24 mouse cellular contexts compared by ENCODE assay signal in the genomic region with DNA sequence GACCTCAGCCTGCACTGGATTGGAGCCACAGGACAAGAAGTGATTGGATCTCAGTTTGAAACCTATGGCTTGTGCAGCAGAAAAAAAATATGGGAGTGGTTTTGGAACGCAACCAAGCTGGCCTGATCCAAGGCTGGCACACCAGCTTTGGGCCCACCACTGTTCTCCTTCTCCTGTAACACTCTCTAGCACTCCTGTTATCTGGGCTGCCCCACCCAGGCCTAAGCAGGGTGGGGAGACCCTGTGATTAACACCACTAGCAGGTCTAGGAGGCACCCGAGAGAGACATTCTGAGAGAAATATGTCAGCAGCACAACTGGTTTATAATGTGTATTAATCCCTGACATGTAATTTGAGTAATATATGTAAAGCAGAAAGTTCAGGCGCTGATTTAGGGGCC. TPM values are rescaled to one million over a fixed set of nuclear protein-coding genes. Genes with fewer than 3 reads are reported as not detected.
DNase-seq lines count a peak whose midpoint lies in the region; ATAC-seq lines count a peak whose summit lies in the region.
"Had no signal": no experiment of that assay in that cellular context is flagged by ENCODE, and none has a peak within 500 bp of the region (broad histone marks: within the 10 kb centered on the region; RNA-seq: fewer than 3 reads in every experiment).

No protein-coding gene starts in this region.

- no peaks in the 10 kb centered on the region for H3K9me3 ChIP-seq in heart, embryonic 10.5 days
- H3K9me3 ChIP-seq in limb, embryonic 15.5 days = no peaks in the 10 kb centered on the region
- H3K9me3 ChIP-seq in limb, embryonic 10.5 days (replicated peaks) = no peaks in the 10 kb centered on the region
- H3K9me3 ChIP-seq in liver, embryonic 13.5 days (replicated peaks) = no peaks in the 10 kb centered on the region
- no peaks in the 10 kb centered on the region for H3K9me3 ChIP-seq in neural tube, embryonic 15.5 days (replicated peaks)
- H3K9me3 ChIP-seq: hindbrain, embryonic 15.5 days; midbrain, embryonic 12.5 days had no signal

- H3K36me3 ChIP-seq in heart, embryonic 10.5 days = no peaks in the 10 kb centered on the region
- H3K36me3 ChIP-seq in limb, embryonic 15.5 days = no peaks in the 10 kb centered on the region
- no peaks in the 10 kb centered on the region for H3K36me3 ChIP-seq in limb, embryonic 10.5 days
- H3K36me3 ChIP-seq in liver, embryonic 13.5 days = no peaks in the 10 kb centered on the region
- no peaks in the 10 kb centered on the region for H3K36me3 ChIP-seq in neural tube, embryonic 15.5 days
- H3K36me3 ChIP-seq: hindbrain, embryonic 15.5 days; midbrain, embryonic 12.5 days had no signal

- no peak for DNase-seq in heart, embryonic 10.5 days (ENCODE audit: low spot score)
- no peak for DNase-seq in heart, postnatal 14 days
- DNase-seq in limb, embryonic 10.5 days (ENCODE audit: low spot score) = no peak
- peak; percentile 38 for DNase-seq in liver, embryonic 13.5 days
- DNase-seq in layer of hippocampus, adult 18-20 months (ENCODE audit: low spot score in 2 of 2) = no peak
- DNase-seq: adrenal gland, adult 2 months; cerebellum, adult 11 months; cerebellum, postnatal 36 days; gastrocnemius, adult 2 months; kidney, adult 2 months; lung, adult 2 months; lung, postnatal 36 days; thymus, adult 2 months had no signal

- intact Hi-C loops in heart, postnatal 14 days (cut with DNase I) = no loop called here

- H3K4me1 ChIP-seq in heart, embryonic 10.5 days = peaks cover 25% of the 10 kb centered on the region
- H3K4me1 ChIP-seq in limb, embryonic 15.5 days = peaks cover 11% of the 10 kb centered on the region
- H3K4me1 ChIP-seq in limb, embryonic 10.5 days = peaks cover 6% of the 10 kb centered on the region
- H3K4me1 ChIP-seq in liver, embryonic 13.5 days (replicated peaks) = peaks cover 59% of the 10 kb centered on the region
- peaks cover 5% of the 10 kb centered on the region; the same call in 1 of the 2 replicates for H3K4me1 ChIP-seq in neural tube, embryonic 15.5 days
- H3K4me1 ChIP-seq: hindbrain, embryonic 15.5 days; midbrain, embryonic 12.5 days had no signal

- H3K4me2 ChIP-seq in limb, embryonic 15.5 days = no peak overlapping the region
- H3K4me2 ChIP-seq in liver, embryonic 13.5 days = peak overlapping the region; percentile 50
- H3K4me2 ChIP-seq in neural tube, embryonic 15.5 days = no peak overlapping the region
- H3K4me2 ChIP-seq: hindbrain, embryonic 15.5 days; midbrain, embryonic 12.5 days had no signal

- H3K9ac ChIP-seq in limb, embryonic 15.5 days = no peak overlapping the region
- H3K9ac ChIP-seq in liver, embryonic 13.5 days = peak overlapping the region; percentile 24
- no peak overlapping the region for H3K9ac ChIP-seq in neural tube, embryonic 15.5 days (replicated peaks)
- H3K9ac ChIP-seq: hindbrain, embryonic 15.5 days; midbrain, embryonic 12.5 days had no signal

- no peaks in the 10 kb centered on the region for H3K27me3 ChIP-seq in heart, embryonic 10.5 days (ENCODE audit: insufficient read depth, poor library complexity, severe bottlenecking)
- H3K27me3 ChIP-seq in limb, embryonic 15.5 days = no peaks in the 10 kb centered on the region
- no peaks in the 10 kb centered on the region for H3K27me3 ChIP-seq in limb, embryonic 10.5 days (ENCODE audit: low read depth, poor library complexity, severe bottlenecking)
- no peaks in the 10 kb centered on the region for H3K27me3 ChIP-seq in liver, embryonic 13.5 days
- no peaks in the 10 kb centered on the region for H3K27me3 ChIP-seq in neural tube, embryonic 15.5 days (replicated peaks)
- H3K27me3 ChIP-seq: CH12.LX; hindbrain, embryonic 15.5 days; midbrain, embryonic 12.5 days had no signal

- WGBS in heart, embryonic 10.5 days = 67% methylated on average over 3 of the region's 3 CpGs
- 52% methylated on average over 3 of the region's 3 CpGs for WGBS in limb, embryonic 15.5 days
- 90% methylated on average over 3 of the region's 3 CpGs for WGBS in limb, embryonic 10.5 days
- WGBS in liver, embryonic 13.5 days (ENCODE audit: insufficient replicate concordance) = 29% methylated on average over 3 of the region's 3 CpGs
- WGBS in neural tube, embryonic 15.5 days = 65% methylated on average over 3 of the region's 3 CpGs

- ATAC-seq in limb, embryonic 15.5 days (ENCODE audit: insufficient number of reproducible peaks, low FRiP score, low TSS enrichment, low read depth) = no peak
- ATAC-seq in liver, embryonic 13.5 days (ENCODE audit: low read depth) = peak; percentile 77
- ATAC-seq in neural tube, embryonic 15.5 days (ENCODE audit: low FRiP score) = no peak

- no peak overlapping the region for H3K4me3 ChIP-seq in heart, embryonic 10.5 days
- H3K4me3 ChIP-seq in limb, embryonic 15.5 days = no peak overlapping the region
- no peak overlapping the region for H3K4me3 ChIP-seq in limb, embryonic 10.5 days
- H3K4me3 ChIP-seq in liver, embryonic 13.5 days (replicated peaks) = no peak overlapping the region
- no peak overlapping the region for H3K4me3 ChIP-seq in neural tube, embryonic 15.5 days (replicated peaks)
- H3K4me3 ChIP-seq: gastrocnemius, adult 2 months; hindbrain, embryonic 15.5 days; midbrain, embryonic 12.5 days had no signal

- 0 out of 2 replicates have a peak overlapping the region, but pooled peaks have one; percentile 18 for H3K27ac ChIP-seq in heart, embryonic 10.5 days
- H3K27ac ChIP-seq in limb, embryonic 15.5 days = peak overlapping the region; percentile 43
- no peak overlapping the region for H3K27ac ChIP-seq in limb, embryonic 10.5 days
- peak overlapping the region; percentile 94 for H3K27ac ChIP-seq in liver, embryonic 13.5 days
- H3K27ac ChIP-seq in neural tube, embryonic 15.5 days (replicated peaks) = no peak overlapping the region
- H3K27ac ChIP-seq: gastrocnemius, adult 2 months; hindbrain, embryonic 15.5 days; midbrain, embryonic 12.5 days had no signal

RNA-seq across cellular contexts. Expression of a gene that starts 6.6 kb away (rescaled TPM):
- not detected in 2 replicates for polyA plus RNA-seq in heart, embryonic 10.5 days (2016; fragmentation: Nextera tagmentation; extraction: Ambion mirVana)
- not detected for total RNA-seq in heart, postnatal 14 days (2021)
- polyA plus RNA-seq in limb, embryonic 15.5 days (2015; fragmentation: Nextera tagmentation; extraction: Ambion mirVana) = not detected in 2 replicates
- not detected in 2 replicates for polyA plus RNA-seq in limb, embryonic 10.5 days (2016; fragmentation: Nextera tagmentation; extraction: Ambion mirVana)
- not detected in 2 replicates for polyA plus RNA-seq in liver, embryonic 13.5 days (2015; fragmentation: Nextera tagmentation; extraction: Ambion mirVana)
- not detected for total RNA-seq in layer of hippocampus, adult 18-20 months (2021)
- not detected in 2 replicates for polyA plus RNA-seq in neural tube, embryonic 15.5 days (2015; fragmentation: Nextera tagmentation; extraction: Ambion mirVana)
- total RNA-seq: adrenal gland, adult 2 months; CH12.LX; gastrocnemius, adult 2 months; granulocyte monocyte progenitor cell, adult 5-6 weeks; left cerebral cortex, postnatal 36 days; neutrophil, adult 5-6 weeks had no signal
- polyA plus RNA-seq: adrenal gland, adult 2 months; embryonic facial prominence, embryonic 11.5 days; heart, postnatal 0 days; hindbrain, embryonic 15.5 days; kidney, adult 2 months; large intestine, adult 2 months; lung, adult 2 months; midbrain, embryonic 12.5 days; thymus, adult 2 months had no signal

RNA-seq across cellular contexts. Expression of a gene that starts 27.7 kb away (rescaled TPM):
- 36.3 and 48.9 TPM in 2 replicates for polyA plus RNA-seq in heart, embryonic 10.5 days (2016; fragmentation: Nextera tagmentation; extraction: Ambion mirVana)
- total RNA-seq in heart, postnatal 14 days (2021) = 100 to 1,000 TPM; 119 to 131 TPM
- polyA plus RNA-seq in limb, embryonic 15.5 days (2015; fragmentation: Nextera tagmentation; extraction: Ambion mirVana) = 40.2 and 53.6 TPM in 2 replicates
- polyA plus RNA-seq in limb, embryonic 10.5 days (2016; fragmentation: Nextera tagmentation; extraction: Ambion mirVana) = 55.0 and 61.9 TPM in 2 replicates
- polyA plus RNA-seq in liver, embryonic 13.5 days (2015; fragmentation: Nextera tagmentation; extraction: Ambion mirVana) = 26.8 and 29.5 TPM in 2 replicates
- total RNA-seq in layer of hippocampus, adult 18-20 months (2021) = 10 to 100 TPM; 67.1 to 73.5 TPM
- polyA plus RNA-seq in neural tube, embryonic 15.5 days (2015; fragmentation: Nextera tagmentation; extraction: Ambion mirVana) = 26.2 and 28.2 TPM in 2 replicates

RNA-seq across cellular contexts. Expression of a gene that starts 28.0 kb away (rescaled TPM):
- 0.78 and 2.5 TPM in 2 replicates for polyA plus RNA-seq in heart, embryonic 10.5 days (2016; fragmentation: Nextera tagmentation; extraction: Ambion mirVana)
- total RNA-seq in heart, postnatal 14 days (2021) = not detected
- polyA plus RNA-seq in limb, embryonic 15.5 days (2015; fragmentation: Nextera tagmentation; extraction: Ambion mirVana) = 16.4 and 21.4 TPM in 2 replicates
- 32.5 and 45.1 TPM in 2 replicates for polyA plus RNA-seq in limb, embryonic 10.5 days (2016; fragmentation: Nextera tagmentation; extraction: Ambion mirVana)
- polyA plus RNA-seq in liver, embryonic 13.5 days (2015; fragmentation: Nextera tagmentation; extraction: Ambion mirVana) = 0.22 TPM in 1 of 2 replicates, not detected in the other
- not detected for total RNA-seq in layer of hippocampus, adult 18-20 months (2021)
- polyA plus RNA-seq in neural tube, embryonic 15.5 days (2015; fragmentation: Nextera tagmentation; extraction: Ambion mirVana) = 0.33 and 0.93 TPM in 2 replicates
- total RNA-seq: adrenal gland, adult 2 months; gastrocnemius, adult 2 months; granulocyte monocyte progenitor cell, adult 5-6 weeks; left cerebral cortex, postnatal 36 days; neutrophil, adult 5-6 weeks had no signal
- polyA plus RNA-seq: heart, postnatal 0 days; kidney, adult 2 months; lung, adult 2 months had no signal

Comparison
In these comparisons a context has a peak if more than half of its experiments do, and no peak if none do; other contexts are left out.
1. H3K27ac ChIP-seq: peak in heart, embryonic 10.5 days (single experiment), limb, embryonic 15.5 days (single experiment) and liver, embryonic 13.5 days (single experiment); none in limb, embryonic 10.5 days (single experiment) and neural tube, embryonic 15.5 days (single experiment).